Mouse (Mus musculus) megakaryocyte progenitor cell, adult 5-6 weeks (primary cell): ENCODE results near the gene Nol9. TPM values are rescaled to one million over a fixed set of nuclear protein-coding genes. Genes with fewer than 3 reads are reported as not detected.
A peak's percentile ranks its signal among the peaks of the same experiment; 100 is the strongest.
"Not testable (repeated sequence)": the region's sequence is repeated elsewhere in the genome, so short reads cannot be mapped to it uniquely, and the experiment has no call there.

Experiments
- ATAC-seq: replicated peaks from 2 replicates; pipeline ENCODE4 v1.8.0; 2016; ENCODE audit warnings: mild to moderate bottlenecking, moderate TSS enrichment, inconsistent platforms; ENCODE audit not compliant: poor library complexity
- total RNA-seq, 2 experiments: library from RNA; stranded (forward) in 1 of 2; stranded (reverse) in 1 of 2; fragments of 157-497, 149-512 nt in 1 of 2; fragments of 200-1000 nt in 1 of 2; gene quantifications; 2 replicates each; pipeline versions ENCODE4 v1.2.3 to v1.2.4; 2015 to 2017

Nol9 gene
- total RNA-seq, 2 experiments from 2014 or later = 28.4 to 35.1 TPM

DNA sequence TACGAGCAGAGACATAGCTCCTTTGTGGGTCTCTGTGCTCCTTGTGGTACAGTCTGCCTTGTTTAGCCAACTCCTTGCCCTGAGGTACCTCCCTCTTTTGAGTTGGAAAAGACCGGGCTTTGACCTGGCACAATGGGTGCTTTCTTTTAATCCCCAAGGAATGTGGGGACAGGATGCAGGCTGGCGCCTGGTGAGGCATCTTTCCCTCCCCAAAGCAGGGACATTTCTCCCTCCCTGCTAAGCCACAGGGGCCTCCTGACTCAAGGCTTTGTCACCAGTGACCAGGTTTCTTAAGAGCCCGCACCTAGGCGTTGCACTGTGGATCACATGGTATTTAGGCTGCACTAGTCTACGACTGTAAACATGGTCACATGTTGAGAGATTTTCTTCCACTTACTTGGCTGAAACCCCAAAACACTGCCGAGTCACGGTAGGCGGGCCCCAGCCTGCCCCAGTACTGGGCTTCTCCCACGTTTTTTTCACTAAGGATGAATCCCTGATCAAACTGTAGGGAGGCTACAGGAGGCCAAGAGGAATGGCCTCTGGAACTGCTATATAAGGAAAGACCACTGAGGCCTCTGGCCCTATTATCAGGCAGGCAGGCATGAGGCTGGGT, 28.9 kb upstream of the Nol9 start:
- ATAC-seq = peak; percentile 37

DNA sequence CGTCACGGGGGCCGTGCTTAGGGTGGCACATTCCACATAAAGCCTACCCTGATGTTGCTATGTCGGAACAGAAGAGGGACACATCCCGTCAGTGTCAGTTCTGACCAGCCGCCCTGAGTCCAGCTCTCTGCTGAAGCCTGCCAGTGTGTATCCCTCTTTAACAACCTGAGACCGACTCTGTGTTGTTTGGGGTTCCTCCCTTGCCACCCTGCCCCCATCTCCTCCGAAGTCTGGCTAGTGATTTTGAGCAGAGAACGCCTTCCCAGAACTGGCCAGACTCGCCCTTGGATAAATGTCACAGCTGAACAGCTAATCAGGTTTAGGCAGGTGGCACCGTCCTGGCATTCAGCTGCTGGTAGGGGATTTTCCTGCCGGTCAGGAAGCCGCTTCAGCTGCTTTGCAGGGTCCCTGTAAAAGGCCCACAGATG, 28.4 kb upstream of the Nol9 start:
- 0 out of 2 replicates have a peak, but pooled peaks have one; percentile 2 for ATAC-seq

DNA sequence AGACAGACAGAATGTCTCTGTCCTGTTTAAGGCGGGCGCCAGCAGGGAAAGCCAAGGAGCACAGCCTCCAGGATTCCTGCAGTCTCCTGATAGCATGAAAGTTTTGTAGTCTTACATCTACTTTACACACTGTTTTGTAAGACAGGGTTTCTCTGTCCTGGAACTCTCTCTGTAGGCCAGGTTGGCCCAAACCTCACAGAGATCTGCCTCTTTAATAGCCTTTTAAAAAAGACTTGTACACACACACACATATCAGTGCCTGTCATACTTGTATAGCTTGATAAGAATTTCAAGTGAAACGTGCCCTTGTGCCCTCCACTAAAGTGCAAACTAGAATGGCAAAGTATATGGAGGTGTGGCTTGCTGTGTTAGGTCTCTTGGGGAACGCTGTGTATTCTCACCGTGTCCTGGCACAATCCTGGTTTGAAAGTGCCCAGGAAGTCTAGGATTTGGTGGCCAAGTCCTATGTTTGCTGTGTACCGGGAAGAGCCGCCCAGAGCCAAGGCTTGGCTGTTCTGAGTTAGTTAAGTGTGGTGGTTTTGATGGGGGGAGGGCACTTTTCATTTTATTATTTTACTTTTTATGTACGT, 27.9 kb upstream of the Nol9 start:
- 0 out of 2 replicates have a peak, but pooled peaks have one; percentile 5 for ATAC-seq

DNA sequence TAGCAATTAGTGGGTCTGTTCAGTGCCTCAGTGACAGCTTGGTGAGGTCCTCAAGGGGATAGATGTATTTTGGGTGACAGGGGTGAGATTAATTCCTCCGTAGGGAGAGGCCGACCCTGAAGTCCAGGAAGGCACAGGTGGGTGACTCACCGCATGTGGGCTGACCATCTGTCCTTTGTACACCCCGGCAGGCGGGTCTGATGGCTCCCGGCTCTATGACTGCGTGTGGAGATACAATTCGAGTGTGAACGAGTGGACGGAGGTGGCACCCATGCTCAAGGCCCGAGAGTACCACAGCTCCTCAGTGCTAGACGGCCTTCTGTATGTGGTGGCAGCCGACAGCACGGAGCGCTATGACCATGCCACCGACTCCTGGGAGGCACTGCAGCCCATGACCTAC, 27.0 kb upstream of the Nol9 start:
- ATAC-seq = no peak

DNA sequence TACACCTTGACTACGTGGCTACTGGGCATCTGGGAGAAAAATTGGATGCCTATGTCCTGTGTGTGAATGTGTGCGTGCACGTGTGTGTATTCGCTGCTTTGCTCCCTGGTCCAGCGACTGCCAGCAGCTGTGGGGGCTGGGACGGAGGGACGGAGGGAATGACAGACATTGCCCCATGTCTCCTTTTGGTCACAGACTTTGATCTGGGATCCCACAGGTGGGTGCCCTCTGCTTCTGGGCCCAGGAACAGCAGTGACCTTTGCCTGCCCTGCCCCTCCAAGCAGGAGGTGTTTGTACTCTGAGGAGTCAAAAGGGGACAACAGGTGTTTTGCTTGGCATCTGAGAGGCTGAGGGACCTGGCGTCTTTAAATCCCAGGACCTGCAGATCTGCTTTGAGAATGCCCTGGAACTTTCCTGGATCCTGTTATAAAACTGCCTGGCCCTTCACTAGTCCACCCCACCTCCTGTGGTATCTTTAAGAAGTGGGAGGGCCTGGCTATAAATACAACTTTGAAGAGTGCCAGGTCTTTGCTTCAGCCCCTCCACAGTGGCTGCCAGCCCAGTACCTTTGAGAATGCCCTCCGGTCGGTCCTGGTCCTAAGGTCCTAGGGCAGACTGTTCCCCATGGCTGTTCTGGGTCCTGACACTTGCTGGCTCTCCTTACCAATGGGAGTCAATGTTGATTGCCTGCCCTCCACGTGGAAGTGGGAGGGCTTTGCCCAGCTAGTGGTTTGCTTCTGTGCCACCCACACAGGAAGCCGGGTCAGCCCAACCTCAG, 25.9 kb upstream of the Nol9 start:
- ATAC-seq = no peak; the same call in 1 of the 2 replicates

DNA sequence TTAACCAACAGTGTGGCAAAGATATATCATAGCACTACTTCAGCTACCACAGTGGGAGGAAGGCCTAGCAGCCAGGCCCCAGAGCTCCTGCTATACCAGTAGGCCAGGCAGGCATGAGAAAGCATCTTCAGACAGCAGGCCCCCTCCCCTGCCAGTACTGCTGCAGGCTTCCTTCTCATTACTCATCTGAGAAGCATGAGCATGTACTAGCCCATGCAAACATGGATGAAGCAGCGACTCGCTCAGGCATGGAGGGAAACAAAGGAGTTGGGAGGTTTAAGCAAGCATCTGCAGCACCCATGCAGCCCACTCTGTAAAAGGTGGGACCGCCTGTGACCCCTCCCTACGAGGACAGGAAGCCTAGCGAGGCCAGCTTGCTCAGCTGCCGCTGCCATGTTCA, 20.0 kb upstream of the Nol9 start:
- no peak for ATAC-seq

DNA sequence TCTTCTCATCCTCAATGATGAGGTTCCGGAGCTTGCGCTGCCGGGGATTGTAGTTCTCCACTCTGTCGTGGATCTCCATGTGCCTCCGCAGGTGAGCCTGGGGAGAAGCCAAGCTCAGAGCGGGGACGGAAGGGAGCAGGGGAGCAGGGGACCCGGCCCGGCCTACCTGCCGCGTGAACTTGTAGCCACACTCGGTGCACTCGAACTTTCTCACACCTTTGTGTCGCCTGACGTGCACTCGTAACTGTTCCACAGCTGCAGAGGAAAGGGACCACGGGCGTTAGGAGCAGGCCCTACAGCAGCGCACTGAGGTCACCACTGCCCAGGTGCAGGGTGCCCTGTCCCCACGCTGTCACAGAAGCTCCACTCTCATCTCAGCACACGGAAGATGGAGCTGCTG, 19.1 kb upstream of the Nol9 start:
- ATAC-seq = no peak

DNA sequence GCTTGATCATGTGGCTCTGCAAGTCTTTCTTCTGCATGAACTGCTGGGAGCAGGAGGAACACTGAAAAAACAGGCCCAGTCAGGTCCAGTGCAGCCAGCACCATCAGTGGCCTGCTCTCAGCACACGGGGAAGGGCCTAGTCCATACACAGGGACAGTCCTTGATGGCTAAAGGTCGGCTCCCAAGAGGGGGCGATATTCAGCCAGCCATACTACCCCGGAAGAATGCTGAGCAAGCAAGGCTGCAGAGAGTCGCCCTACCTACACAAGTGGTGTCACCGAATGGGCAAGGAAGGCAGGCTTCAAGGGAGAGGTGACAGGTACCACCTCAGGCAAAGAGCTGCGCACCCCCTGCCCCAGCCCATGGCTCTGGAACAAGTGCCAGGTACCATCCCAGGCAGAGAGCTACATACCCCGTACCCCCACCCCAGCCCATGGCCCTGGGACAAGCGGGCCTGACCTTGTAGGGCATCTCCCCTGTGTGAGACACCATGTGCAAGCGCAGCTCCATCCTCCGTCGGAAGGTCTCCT, 17.5 kb upstream of the Nol9 start:
- peak; percentile 27; the same call in 1 of the 2 replicates for ATAC-seq

DNA sequence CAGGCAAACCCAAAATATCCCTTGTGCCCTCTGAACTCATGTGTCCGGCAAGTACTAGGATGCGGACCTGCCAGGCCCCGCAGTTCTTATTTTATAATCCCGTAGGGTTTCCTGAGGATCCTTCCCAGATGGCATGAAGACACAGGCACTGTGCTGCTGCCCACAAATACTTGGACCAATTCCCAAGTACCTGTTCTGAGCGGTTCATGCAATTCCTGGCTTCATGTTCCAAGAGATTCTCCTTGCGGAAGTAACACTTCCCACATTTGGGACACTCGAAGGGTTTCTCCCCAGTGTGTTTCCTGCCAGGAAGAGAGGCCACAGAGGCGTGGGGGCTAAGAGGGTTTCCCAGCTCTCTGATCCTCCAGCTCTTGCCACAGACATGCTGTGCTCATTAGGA, 16.6 kb upstream of the Nol9 start:
- no peak for ATAC-seq

DNA sequence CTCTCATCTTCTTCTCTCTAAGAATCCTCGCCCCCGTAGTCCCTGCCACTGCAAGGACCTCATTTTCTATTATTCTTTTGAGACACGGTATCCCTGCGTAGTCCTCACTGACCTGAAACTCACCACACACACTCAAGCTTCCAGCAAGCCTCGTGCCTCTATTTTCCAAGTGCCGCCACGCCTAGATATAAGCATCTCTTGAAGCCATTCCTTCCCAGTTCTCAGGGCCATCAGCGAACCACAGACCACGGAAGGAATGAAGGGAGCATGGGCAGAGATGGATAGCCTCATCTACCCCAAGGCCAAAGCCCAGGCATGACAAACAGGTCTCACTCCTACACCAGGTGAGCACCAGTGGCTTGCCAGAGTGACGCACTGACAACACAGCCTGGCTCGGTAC, 14.6 kb upstream of the Nol9 start:
- ATAC-seq = no peak

DNA sequence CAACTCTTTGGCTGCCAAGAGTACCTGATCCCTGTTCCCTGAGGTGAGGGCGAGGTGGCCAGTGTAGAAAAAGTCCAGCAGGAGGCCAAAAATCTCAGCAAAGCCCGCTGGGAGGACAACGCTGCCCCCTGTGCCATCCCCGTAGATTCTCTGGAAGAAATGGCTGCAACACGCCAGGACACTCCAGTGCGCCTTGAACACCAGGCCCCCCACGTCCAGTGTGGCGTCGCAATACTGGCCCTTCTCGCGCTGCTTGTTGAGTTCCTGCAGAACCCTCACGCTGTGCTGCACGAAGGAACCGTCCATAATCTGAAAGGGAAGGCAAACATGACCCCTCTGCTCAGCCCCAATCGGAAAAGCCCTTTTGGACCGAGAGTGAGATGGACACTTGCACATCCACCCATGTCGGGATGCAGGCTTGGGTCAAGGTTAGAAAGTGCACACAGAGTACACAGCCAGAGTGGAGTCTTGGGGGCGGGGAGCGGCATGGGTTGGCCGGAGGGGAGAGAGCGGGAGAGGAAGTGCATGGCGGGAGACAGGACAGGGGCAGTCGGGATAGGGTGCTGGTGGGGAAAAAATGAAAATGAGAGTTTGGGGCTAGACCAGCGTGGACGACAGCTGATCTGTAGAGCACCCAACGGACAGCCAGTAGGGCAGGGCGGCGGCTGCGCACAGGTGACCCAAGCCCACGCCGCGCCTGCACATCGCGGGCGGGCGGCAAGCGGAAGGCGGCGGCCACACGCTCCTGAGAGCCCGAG, 12.2 kb upstream of the Nol9 start:
- peak; percentile 15 for ATAC-seq

DNA sequence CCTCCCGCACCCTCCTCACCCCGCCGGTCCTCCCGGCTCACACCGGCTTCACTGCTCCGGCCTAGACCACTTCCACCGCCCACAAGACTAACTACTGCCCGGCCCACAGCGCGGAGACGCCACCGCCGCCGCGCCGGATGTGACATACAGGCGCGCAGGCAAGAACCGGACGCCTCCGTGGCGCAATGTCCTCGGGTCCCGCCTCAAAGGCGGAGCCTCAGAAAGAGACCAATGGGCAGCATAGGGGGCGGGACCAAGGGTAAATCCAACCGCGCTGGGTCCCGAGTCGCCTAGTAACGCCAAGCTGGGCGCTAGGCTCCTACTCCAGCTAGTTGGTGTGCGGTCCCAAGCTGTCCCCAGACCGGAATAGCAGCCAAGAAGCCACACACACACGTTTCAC, 11.6 kb upstream of the Nol9 start, which contains the start of gene Zbtb48:
Gene Zbtb48, minus strand, starts transcription at position 148 of the 400 bp plus-strand sequence.
- peak; percentile 86 for ATAC-seq

DNA sequence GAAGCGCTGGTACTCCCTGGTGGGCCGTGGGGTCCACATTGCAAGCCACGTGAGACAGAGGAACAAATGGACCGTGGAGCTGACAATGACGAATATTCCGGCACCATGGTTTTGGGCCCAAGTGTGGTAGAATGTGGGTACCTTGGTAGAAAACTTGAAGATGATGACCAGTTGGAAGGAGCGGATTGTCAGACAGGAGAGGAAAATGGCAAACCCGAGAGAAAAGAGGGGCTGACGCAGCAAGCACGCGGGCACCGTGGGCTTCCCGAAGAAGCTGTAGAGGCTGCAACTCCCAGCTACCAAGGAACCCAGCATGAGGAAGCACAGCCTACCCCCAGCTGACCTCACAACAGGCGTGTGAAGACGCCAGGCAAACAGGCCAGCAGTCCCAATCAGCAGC, 10.7 kb upstream of the Nol9 start:
- no peak for ATAC-seq

DNA sequence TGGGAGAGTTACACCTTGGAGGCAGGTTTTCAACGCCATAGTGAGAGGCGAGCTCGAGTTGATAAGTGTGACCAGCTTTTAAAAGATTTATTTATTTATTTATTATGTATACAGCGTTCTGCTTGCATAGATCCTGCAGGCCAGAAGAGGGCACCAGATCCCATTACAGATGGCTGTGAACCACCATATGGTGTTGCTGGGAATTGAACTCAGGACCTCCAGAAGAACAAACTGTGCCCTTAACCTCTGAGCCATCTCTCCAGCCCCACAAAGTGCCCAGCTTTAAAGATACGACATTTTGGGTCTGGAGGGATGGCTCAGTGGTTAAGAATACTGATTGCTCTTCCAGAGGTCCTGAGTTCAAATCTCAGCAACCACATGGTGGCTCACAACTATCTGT, 10.0 kb upstream of the Nol9 start:
- ATAC-seq = no peak

DNA sequence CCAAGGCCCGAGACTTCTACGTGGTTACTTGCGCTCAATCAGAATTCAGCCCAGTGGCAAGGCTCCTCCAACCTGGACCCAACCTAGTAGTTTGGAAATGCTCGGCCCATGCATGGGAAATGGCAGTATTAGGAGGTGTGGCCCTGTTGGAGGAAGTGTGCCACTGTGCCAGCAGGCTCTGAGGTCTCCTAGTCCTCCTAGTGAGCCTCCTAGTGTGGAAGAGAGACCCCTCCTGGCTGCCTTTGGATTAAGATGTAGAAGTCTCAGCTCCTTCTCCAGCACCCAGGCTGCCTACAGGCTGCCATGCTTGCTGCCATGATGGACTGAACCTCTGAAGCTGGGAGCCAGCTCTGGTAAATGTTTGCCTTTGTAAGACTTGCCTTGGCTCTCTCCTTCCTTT, 9.1 kb upstream of the Nol9 start:
- peak; percentile 30 for ATAC-seq

DNA sequence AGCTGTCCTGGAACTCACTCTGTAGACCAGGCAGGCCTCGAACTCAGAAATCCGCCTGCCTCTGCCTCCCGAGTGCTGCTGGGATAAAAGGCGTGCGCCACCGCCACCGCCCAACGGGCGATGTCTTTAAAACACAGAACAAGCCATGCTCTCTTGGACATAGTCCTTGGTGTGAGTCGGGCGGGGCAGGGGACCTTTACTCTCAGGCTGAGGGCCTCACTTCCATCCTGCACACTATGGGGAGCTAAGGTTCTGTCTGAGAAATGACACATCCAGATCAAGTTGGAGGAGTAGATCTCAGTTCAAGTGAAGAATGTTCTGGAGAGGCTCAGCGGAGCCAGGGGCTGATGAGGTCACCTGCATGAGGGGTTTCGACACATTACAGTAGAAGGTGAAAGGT, 6.2 kb upstream of the Nol9 start:
- ATAC-seq = no peak

DNA sequence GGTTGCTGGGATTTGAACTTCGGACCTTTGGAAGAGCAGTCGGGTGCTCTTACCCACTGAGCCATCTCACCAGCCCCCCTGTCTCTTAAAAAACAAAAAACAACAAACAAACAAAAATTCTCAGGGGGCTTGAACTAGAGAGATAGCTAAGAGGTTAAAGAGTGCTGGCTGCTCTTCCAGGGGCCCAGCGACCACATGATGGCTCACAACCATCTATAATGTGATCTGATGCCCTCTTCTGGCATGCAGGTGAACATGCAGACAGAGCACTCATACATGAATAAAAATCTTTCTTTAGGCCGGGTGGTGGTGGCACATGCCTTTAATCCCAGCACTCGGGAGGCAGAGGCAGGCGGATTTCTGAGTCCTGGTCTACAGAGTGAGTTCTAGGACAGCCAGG, 2.7 kb upstream of the Nol9 start:
- not testable (repeated sequence) for ATAC-seq

DNA sequence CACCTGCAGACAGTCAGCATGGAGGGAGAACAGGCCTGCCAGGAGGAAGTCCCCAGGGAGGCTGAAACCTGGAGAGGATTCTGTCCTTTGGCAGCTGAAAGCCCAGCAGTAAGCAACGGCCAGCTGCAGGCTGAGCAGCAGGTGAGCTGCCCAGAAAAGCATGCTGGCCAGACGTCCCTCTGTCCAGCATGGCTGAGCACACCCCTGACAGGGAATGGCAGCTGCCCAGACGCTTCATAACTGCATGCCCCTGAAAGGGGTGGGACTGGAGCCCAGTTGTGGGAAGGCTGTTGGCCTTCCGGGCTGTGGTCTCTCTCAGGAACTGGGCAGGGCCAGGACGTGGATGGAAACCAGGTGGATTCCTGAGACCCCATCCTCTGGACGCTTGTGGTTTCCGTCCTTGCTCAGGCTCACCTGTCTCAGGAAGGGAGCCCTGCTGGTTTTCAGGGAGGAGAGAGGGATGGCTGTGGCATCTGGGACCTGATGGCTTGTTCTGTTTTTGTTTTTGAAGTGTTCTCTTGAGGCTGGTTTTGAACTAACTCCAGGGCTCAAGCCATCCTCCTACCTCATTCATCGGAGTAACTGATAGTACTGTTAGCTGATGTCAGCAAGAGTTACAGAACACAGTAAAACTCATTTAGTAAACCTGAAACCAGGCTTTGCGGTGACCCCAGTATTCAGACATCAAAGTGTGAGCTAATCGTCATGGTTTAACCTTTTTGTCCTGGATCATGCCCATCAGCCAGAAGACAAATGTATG, 716 bp upstream of the Nol9 start, which contains the start of gene Tas1r1:
Gene Tas1r1, minus strand, starts transcription at position 344 of the 760 bp plus-strand sequence.
- ATAC-seq = peak; percentile 33

DNA sequence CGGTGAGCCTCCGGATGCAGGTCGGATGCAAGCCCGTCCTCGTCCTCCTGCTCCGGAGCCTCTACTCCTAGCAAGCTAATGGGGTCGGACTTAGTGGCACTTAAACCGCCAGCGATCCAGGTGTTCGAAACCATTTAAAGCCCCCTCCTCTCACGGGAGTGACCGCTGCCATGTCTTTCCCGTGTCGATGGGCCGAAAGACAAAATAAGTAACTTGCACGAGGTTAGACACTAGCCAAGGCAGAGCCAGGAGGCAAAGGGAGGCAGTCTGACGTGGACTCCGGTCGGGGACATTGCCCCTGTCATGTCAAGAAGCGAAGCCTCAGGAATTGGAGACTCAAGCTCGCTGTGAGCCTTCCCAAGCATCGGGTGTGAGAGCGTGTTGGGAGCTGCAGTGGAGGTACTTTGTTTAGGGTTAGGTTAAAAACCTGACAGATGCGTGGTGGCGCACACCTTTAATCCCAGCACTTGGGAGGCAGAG, 750 bp downstream of the Nol9 start:
- ATAC-seq = no peak
